Mouse (Mus musculus) heart, embryonic 15.5 days (tissue): ENCODE results near the gene Fanca. TPM values are rescaled to one million over a fixed set of nuclear protein-coding genes. Genes with fewer than 3 reads are reported as not detected.

Source experiments
- ATAC-seq: fragments of 200-750 bp; cut with Nextera tagmentation; replicated peaks from 2 replicates; pipeline ENCODE4 v1.8.0; 2017; ENCODE audit warnings: low read depth, moderate TSS enrichment; ENCODE audit not compliant: insufficient number of reproducible peaks, insufficient read depth, low FRiP score
- H3K27ac ChIP-seq: fragments of 300-500 bp; sonication (generic); 2 replicates; pipeline ENCODE4 v1.5.1; 2015; ENCODE audit warnings: mild to moderate bottlenecking, inconsistent platforms
- H3K27me3 ChIP-seq: fragments of 300-500 bp; sonication (generic); 2 replicates; pipeline ENCODE4 v1.6.1; 2015; ENCODE audit warnings: inconsistent platforms
- H3K36me3 ChIP-seq: fragments of 300-500 bp; sonication (generic); 2 replicates; pipeline ENCODE4 v1.6.1; 2015; ENCODE audit warnings: mild to moderate bottlenecking, inconsistent platforms
- H3K4me1 ChIP-seq: fragments of 300-500 bp; sonication (generic); replicated peaks from 2 replicates; pipeline ENCODE4 v1.6.1; 2015; ENCODE audit warnings: inconsistent platforms
- H3K4me2 ChIP-seq: fragments of 300-500 bp; sonication (generic); 2 replicates; pipeline ENCODE4 v1.6.1; 2015; ENCODE audit warnings: inconsistent platforms, mild to moderate bottlenecking, moderate library complexity
- H3K4me3 ChIP-seq: fragments of 300-500 bp; sonication (generic); 2 replicates; pipeline ENCODE4 v1.5.1; 2015; ENCODE audit warnings: mild to moderate bottlenecking, inconsistent platforms
- H3K9ac ChIP-seq: fragments of 300-500 bp; sonication (generic); 2 replicates; pipeline ENCODE4 v1.6.1; 2015; ENCODE audit warnings: mild to moderate bottlenecking, inconsistent platforms
- H3K9me3 ChIP-seq: fragments of 300-500 bp; sonication (generic); replicated peaks from 2 replicates; pipeline ENCODE4 v1.6.1; 2016; ENCODE audit warnings: inconsistent platforms
- WGBS: fragments of 180-500 bp; shearing (Covaris S2); methylation state at CpG from one replicate; pipeline ENCODE4 v1.1.7; 2015; ENCODE audit warnings: mixed read lengths; 5-methylcytosine and 5-hydroxymethylcytosine counted together
- polyA plus RNA-seq: library from polyadenylated mRNA; unstranded; fragments of >200 nt; fragmentation: Nextera tagmentation; extraction: Ambion mirVana; gene quantifications from 2 replicates; pipeline ENCODE4 v1.2.1, GENCODE M21; 2015

Fanca gene
- polyA plus RNA-seq, 1 experiment from 2014 or later: 14.5 TPM

DNA sequence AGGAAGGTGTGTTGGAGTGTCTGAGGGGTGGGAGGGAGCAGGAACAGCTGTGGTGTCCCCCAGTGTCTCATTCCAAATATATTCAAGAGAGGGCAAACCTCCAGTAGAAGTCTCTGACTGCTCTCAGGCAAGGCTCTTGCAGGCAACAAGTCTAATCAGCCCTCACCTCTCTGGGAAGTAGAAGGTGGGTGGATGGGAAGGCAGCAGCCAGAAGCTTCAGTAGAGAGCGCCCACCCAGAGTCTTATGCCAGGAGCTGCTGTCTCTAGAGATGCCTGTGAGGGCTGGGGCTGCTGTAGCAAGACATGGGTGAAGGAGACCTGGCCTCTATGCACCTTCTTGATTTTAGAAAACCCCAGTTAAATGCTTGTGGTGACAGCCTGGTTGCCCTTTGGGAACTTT, 90.0 kb downstream of the Fanca start:
- H3K4me1 ChIP-seq: peaks cover 14% of the 10 kb centered on the region
- H3K36me3 ChIP-seq: peaks cover 25% of the 10 kb centered on the region
- H3K9me3 ChIP-seq: no peaks in the 10 kb centered on the region
- ATAC-seq: no peak
- H3K27me3 ChIP-seq: peaks cover 3% of the 10 kb centered on the region; the same call in 1 of the 2 replicates
- H3K4me3 ChIP-seq: no peak overlapping the region
- H3K4me2 ChIP-seq: no peak overlapping the region
- 90% methylated on average over 1 of the region's 1 CpGs for WGBS
- H3K27ac ChIP-seq: no peak overlapping the region
- H3K9ac ChIP-seq: no peak overlapping the region

DNA sequence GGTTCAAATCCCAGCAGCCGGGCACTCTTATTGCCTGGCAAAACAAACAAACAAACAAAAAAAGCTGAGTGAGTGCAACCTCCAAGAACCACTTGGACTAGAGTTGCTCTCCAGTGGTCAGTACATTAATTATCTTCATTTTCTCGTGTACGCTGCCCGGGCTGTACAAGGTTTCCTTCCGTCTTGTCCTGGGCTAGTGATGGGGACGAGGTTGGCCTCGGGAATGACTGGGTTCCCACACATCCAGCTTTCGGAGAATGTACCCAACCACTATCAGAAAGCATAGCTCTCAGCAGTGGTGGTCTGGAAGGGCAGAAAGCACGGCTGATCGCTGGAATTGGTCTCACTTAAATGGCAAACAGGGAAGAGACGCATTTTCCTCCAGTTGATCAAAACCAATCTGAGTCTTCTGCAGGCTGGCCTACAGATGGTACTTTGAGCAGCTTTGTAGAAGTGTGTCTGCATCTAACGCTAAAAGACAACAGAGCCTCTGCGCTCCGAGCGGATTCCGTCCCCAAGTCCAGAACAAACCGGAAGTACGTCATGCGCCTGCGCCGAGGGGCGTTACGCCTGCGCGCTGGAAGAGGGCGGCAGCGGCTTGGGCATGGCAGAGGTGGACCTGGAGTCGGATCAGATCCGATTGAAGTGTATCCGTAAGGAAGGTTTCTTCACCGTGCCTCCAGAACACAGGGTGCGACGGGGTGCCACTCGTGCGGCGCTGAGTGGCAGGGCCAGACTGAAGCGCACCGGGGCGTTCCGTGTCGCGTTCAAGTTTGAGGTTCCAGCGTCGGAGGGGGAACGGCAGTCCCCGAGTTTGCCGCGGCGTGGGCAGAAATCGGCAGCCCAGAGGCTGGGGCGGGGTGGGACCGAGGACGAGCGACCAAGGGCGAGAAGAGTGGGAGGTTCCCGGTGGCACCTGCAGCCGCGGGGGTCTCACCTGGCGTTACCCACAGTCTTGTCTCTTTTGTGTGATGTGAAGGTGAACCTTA, 93.8 kb downstream of the Fanca start, which contains the start of gene Cdk10:
Cdk10 (plus strand) TSS at position 565 of the 989 bp plus-strand sequence.
- peak within 1 kb of the TSS; percentile 83 for H3K9ac ChIP-seq
- peaks cover 14% of the 10 kb centered on the region for H3K4me1 ChIP-seq
- peak within 1 kb of the TSS; percentile 64 for H3K4me3 ChIP-seq
- no peaks in the 10 kb centered on the region for H3K9me3 ChIP-seq
- 3% methylated on average over 59 of the region's 59 CpGs for WGBS
- H3K36me3 ChIP-seq: peaks cover 21% of the 10 kb centered on the region
- H3K27ac ChIP-seq: peak within 1 kb of the TSS; percentile 82
- peak within 1 kb of the TSS; percentile 90 for H3K4me2 ChIP-seq
- peak; percentile 76; the same call in 1 of the 2 replicates for ATAC-seq
- no peaks in the 10 kb centered on the region for H3K27me3 ChIP-seq

DNA sequence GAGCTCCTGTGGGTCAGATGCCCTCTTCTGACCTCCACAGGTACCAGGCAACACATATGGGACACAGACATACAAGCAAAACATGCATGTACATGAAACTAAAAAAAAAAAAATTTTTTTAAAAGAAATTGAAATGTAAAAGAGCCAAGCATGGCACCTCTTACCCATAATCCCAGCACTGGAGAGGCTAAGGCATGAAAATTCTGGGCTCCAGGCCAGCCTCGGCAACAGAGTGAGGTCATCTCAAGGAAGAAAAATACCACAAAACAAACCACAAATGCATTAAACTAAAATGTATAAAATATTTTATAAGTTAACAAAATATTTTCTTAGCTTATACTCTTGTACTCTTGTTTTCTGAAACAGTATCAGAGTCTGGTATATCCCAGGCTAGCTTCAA, 97.5 kb downstream of the Fanca start:
- WGBS: 62% methylated on average over 1 of the region's 1 CpGs
- no peak for ATAC-seq

More for the DNA sequence above, 97.5 kb downstream of the Fanca start:
- H3K4me1 ChIP-seq: peaks cover 14% of the 10 kb centered on the region
- no peaks in the 10 kb centered on the region for H3K36me3 ChIP-seq
- H3K27ac ChIP-seq: no peak overlapping the region
- no peak overlapping the region for H3K9ac ChIP-seq
- no peak overlapping the region for H3K4me3 ChIP-seq
- H3K9me3 ChIP-seq: no peaks in the 10 kb centered on the region
- no peaks in the 10 kb centered on the region for H3K27me3 ChIP-seq
- no peak overlapping the region for H3K4me2 ChIP-seq

Other genes starting within 250 kb of the Fanca start
- gene Rpl13, start 216.2 kb downstream of the Fanca start, polyA plus RNA-seq: 802 and 841 TPM in 2 replicates
- gene Cpne7, start 201.2 kb downstream of the Fanca start, polyA plus RNA-seq: 0.18 and 0.25 TPM in 2 replicates
- gene Sult5a1, start 160.3 kb downstream of the Fanca start, polyA plus RNA-seq: 4.6 and 7.5 TPM in 2 replicates
- 5.9 and 7.1 TPM in 2 replicates for gene Dpep1, start 132.3 kb downstream of the Fanca start, polyA plus RNA-seq
- gene Chmp1a, start 105.8 kb downstream of the Fanca start, polyA plus RNA-seq: 89.2 and 106 TPM in 2 replicates
- gene Spata33, start 105.7 kb downstream of the Fanca start, polyA plus RNA-seq: 3.6 and 4.4 TPM in 2 replicates
- 17.7 and 20.8 TPM in 2 replicates for gene Cdk10, start 93.7 kb downstream of the Fanca start, polyA plus RNA-seq
- 3.4 and 4.5 TPM in 2 replicates for gene Spata2l, start 82.3 kb downstream of the Fanca start, polyA plus RNA-seq
- gene Zfp276, start 64.4 kb downstream of the Fanca start, polyA plus RNA-seq: 13.2 and 18.4 TPM in 2 replicates
- gene Vps9d1, start 64.2 kb downstream of the Fanca start, polyA plus RNA-seq: 19.2 and 22.7 TPM in 2 replicates
- gene Spire2, start 14.1 kb upstream of the Fanca start, polyA plus RNA-seq: 0.33 and 1.4 TPM in 2 replicates
- gene Tcf25, start 55.2 kb upstream of the Fanca start, polyA plus RNA-seq: 137 and 144 TPM in 2 replicates
- gene Mc1r, start 88.5 kb upstream of the Fanca start, polyA plus RNA-seq: 0.08 TPM in 1 of 2 replicates, not detected in the other
- gene Tubb3, start 92.8 kb upstream of the Fanca start, polyA plus RNA-seq: 2.1 and 21.6 TPM in 2 replicates
- 25.7 and 33.3 TPM in 2 replicates for gene Def8, start 105.0 kb upstream of the Fanca start, polyA plus RNA-seq
- gene Afg3l1, start 159.3 kb upstream of the Fanca start, polyA plus RNA-seq: 40.2 and 41.6 TPM in 2 replicates
- gene Dbndd1, start 196.9 kb upstream of the Fanca start, polyA plus RNA-seq: 0.73 and 1.4 TPM in 2 replicates
- gene Gas8, start 200.3 kb upstream of the Fanca start, polyA plus RNA-seq: 12.9 and 14.7 TPM in 2 replicates